Mouse (Mus musculus): ENCODE results near the gene Stmnd1. TPM values are rescaled to one million over a fixed set of nuclear protein-coding genes. Genes with fewer than 3 reads are reported as not detected.
A peak's percentile ranks its signal among the peaks of the same experiment; 100 is the strongest.
"Not testable (repeated sequence)": the region's sequence is repeated elsewhere in the genome, so short reads cannot be mapped to it uniquely, and the experiment has no call there.

Gene Stmnd1
- polyA plus RNA-seq (2014; fragmentation: Nextera tagmentation; extraction: Ambion mirVana): 0.14 TPM in 1 of 2 replicates, not detected in the other

DNA sequence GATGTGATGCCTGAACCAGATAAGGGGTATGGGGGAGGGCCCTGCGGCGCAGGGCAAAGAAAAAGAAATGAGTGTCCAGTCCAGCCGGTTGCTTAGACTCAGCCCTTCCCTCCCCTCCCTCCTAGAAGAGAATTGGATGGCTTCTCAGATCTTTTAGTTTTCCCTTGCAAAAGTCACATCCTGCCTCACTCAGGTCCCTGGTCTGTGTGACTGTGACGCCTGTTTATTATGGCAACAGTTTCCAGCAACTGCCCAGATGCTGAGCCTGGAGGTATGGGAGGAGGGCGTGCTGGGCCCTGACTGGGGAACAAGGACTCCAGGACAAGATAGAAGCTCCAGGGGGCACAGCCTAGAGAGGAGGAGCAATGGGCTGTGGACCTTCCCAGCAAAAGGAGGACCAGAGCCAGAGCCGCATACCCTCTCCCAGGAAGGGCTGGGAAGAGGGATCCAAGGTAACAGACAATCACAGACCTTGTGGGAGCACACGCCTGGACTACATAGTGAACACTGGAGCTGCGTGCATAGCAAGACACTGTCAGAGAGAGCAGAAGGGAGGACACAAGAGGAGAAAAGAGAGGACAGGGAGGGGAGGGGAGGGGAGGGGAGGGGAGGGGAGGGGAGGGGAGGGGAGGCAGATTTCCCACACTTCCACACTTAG is at the start of gene Stmnd1:
Gene Stmnd1, plus strand, starts transcription at position 269 of the 658 bp plus-strand sequence.
- H3K9me3 ChIP-seq (ENCODE audit: control insufficient read depth, low read length): no peaks in the 10 kb centered on the region
- no peak for ATAC-seq (ENCODE audit: low FRiP score)
- DNase-seq (ENCODE audit: low spot score): peak; percentile 29
- H3K4me1 ChIP-seq (replicated peaks; ENCODE audit: control insufficient read depth, insufficient read depth, low read length): peaks cover 6% of the 10 kb centered on the region
- peak within 1 kb of the TSS; percentile 24 for H3K4me2 ChIP-seq (replicated peaks; ENCODE audit: low read depth, low read length)
- no peaks in the 10 kb centered on the region for H3K27me3 ChIP-seq (ENCODE audit: control insufficient read depth, insufficient read depth, low read length)
- 0 out of 2 replicates have a peak within 1 kb of the TSS, but pooled peaks have one; percentile 6 for H3K4me3 ChIP-seq (ENCODE audit: low read depth, low read length)
- H3K27ac ChIP-seq (ENCODE audit: low read depth, low read length): no peak within 1 kb of the TSS
- 15% methylated on average over 6 of the region's 8 CpGs for WGBS
- no peak within 1 kb of the TSS; the same call in 1 of the 2 replicates for H3K9ac ChIP-seq (ENCODE audit: low read depth, low read length)
- H3K36me3 ChIP-seq (ENCODE audit: control insufficient read depth, insufficient read depth, low read length): no peaks in the 10 kb centered on the region

DNA sequence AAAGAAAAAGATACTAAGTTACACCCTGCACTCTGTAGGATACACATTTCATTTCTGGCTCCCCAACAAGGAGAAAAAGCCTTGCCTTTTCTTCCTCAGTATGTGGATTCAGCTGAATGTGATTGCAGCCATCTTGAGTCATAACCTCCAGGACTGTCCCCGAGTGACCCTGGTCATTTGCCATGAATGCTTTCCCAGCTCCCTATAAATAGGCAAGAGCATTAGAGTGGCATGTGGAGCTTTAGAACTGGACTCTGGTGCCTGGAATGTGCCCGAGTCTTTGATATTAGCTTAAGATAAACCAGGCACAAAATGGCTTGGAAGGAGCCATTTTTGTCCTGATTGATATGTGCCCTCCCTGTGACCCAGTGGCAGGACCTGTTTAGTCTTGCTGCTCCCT is 46.6 kb upstream of the Stmnd1 start:
- Histone ChIP-seq H3K9me3 (ENCODE audit: control insufficient read depth, low read length) (no peaks in the 10 kb centered on the region), H3K4me2 (replicated peaks; ENCODE audit: low read depth, low read length) (no peak overlapping the region), H3K27me3 (ENCODE audit: control insufficient read depth, insufficient read depth, low read length) (no peaks in the 10 kb centered on the region), H3K36me3 (ENCODE audit: control insufficient read depth, insufficient read depth, low read length) (no peaks in the 10 kb centered on the region), H3K9ac (ENCODE audit: low read depth, low read length) (no peak overlapping the region), H3K4me3 (ENCODE audit: low read depth, low read length) (no peak overlapping the region), H3K4me1 (replicated peaks; ENCODE audit: control insufficient read depth, insufficient read depth, low read length) (no peaks in the 10 kb centered on the region), H3K27ac (ENCODE audit: low read depth, low read length) (no peak overlapping the region)
- ATAC-seq (ENCODE audit: low FRiP score) (no peak), DNase-seq (ENCODE audit: low spot score) (no peak)
- WGBS: 51% methylated on average over 2 of the region's 2 CpGs

DNA sequence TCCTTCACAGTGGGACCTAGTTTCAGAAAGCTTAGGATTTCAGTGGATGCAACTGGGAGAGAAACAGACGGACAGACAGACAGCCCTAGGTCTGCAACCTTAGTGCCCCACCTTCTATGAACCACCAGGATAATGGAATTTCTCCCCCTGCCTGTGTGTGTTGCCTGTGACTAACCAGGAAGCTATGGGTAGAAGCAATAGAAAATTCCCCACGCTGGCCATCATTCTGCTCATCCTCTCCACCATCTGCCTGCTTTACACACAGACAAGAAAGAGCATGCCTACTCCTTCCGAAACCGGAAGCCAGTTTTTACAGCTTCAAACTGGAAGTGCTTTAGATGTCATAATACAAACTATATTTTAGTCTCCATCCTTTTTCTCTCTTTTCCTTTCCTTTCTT is 46.0 kb upstream of the Stmnd1 start:
- Histone ChIP-seq H3K27ac (ENCODE audit: low read depth, low read length) (no peak overlapping the region), H3K36me3 (ENCODE audit: control insufficient read depth, insufficient read depth, low read length) (no peaks in the 10 kb centered on the region), H3K9ac (ENCODE audit: low read depth, low read length) (no peak overlapping the region), H3K4me1 (replicated peaks; ENCODE audit: control insufficient read depth, insufficient read depth, low read length) (no peaks in the 10 kb centered on the region), H3K27me3 (ENCODE audit: control insufficient read depth, insufficient read depth, low read length) (no peaks in the 10 kb centered on the region), H3K4me3 (ENCODE audit: low read depth, low read length) (no peak overlapping the region), H3K9me3 (ENCODE audit: control insufficient read depth, low read length) (no peaks in the 10 kb centered on the region), H3K4me2 (replicated peaks; ENCODE audit: low read depth, low read length) (no peak overlapping the region)
- WGBS: 88% methylated on average over 4 of the region's 4 CpGs
- DNase-seq (ENCODE audit: low spot score): no peak
- no peak for ATAC-seq (ENCODE audit: low FRiP score)

DNA sequence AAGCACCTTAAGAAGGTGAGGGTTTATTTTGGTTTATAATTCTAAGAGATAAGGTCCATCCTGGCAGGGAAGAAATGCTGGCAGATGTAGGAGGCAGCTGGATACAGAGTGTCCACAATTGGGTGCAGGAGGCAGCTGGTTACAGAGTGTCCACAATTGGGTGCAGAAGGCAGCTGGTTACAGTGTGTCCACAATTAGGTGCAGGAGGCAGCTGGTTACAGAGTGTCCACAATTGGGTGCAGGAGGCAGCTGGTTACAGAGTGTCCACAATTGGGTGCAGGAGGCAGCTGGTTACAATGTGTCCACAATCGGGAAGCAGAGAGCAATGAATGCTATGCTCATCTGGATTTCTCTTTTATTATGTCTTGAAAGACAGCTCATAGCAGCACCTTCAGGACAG is 44.8 kb upstream of the Stmnd1 start:
- H3K9me3 ChIP-seq (ENCODE audit: control insufficient read depth, low read length); H3K4me1 ChIP-seq (replicated peaks; ENCODE audit: control insufficient read depth, insufficient read depth, low read length); H3K4me3 ChIP-seq (ENCODE audit: low read depth, low read length); H3K27me3 ChIP-seq (ENCODE audit: control insufficient read depth, insufficient read depth, low read length); DNase-seq (ENCODE audit: low spot score); H3K4me2 ChIP-seq (replicated peaks; ENCODE audit: low read depth, low read length); H3K27ac ChIP-seq (ENCODE audit: low read depth, low read length); H3K36me3 ChIP-seq (ENCODE audit: control insufficient read depth, insufficient read depth, low read length); ATAC-seq (ENCODE audit: low FRiP score); H3K9ac ChIP-seq (ENCODE audit: low read depth, low read length): not testable (repeated sequence)
- WGBS: 95% methylated on average over 1 of the region's 1 CpGs

DNA sequence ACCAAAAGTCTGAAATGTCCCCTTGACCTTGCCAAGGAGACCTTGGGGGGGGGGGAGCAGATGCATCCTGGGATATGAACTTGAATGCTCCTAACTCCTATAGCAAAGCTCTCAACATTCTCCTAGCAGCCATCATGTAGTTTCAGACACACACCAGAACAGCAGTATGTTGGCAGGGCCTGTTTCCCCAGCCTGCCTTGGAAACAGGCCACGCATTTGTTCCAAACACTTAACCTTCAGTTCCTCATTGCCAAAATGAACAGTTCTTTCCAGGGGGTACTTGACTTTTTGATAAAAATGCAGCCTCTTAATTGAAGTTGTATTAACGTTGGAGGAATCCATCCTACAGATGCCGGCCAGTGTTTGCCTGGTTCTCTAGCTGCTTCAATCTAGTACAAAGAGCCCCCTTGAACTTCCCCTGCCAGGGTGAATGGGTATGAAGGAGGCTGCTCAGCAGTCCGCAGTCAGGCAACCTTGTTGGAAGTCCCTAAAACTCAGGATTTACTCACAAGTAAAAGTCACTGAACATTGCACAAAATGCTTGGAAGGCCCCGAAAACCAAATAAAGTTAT is 41.9 kb upstream of the Stmnd1 start:
- DNase-seq (ENCODE audit: low spot score) (no peak), ATAC-seq (ENCODE audit: low FRiP score) (no peak)
- Histone ChIP-seq H3K27ac (ENCODE audit: low read depth, low read length) (no peak overlapping the region), H3K36me3 (ENCODE audit: control insufficient read depth, insufficient read depth, low read length) (no peaks in the 10 kb centered on the region), H3K4me2 (replicated peaks; ENCODE audit: low read depth, low read length) (no peak overlapping the region), H3K4me1 (replicated peaks; ENCODE audit: control insufficient read depth, insufficient read depth, low read length) (no peaks in the 10 kb centered on the region), H3K9me3 (ENCODE audit: control insufficient read depth, low read length) (no peaks in the 10 kb centered on the region), H3K4me3 (ENCODE audit: low read depth, low read length) (no peak overlapping the region), H3K27me3 (ENCODE audit: control insufficient read depth, insufficient read depth, low read length) (no peaks in the 10 kb centered on the region), H3K9ac (ENCODE audit: low read depth, low read length) (no peak overlapping the region)
- WGBS: 87% methylated on average over 5 of the region's 5 CpGs

DNA sequence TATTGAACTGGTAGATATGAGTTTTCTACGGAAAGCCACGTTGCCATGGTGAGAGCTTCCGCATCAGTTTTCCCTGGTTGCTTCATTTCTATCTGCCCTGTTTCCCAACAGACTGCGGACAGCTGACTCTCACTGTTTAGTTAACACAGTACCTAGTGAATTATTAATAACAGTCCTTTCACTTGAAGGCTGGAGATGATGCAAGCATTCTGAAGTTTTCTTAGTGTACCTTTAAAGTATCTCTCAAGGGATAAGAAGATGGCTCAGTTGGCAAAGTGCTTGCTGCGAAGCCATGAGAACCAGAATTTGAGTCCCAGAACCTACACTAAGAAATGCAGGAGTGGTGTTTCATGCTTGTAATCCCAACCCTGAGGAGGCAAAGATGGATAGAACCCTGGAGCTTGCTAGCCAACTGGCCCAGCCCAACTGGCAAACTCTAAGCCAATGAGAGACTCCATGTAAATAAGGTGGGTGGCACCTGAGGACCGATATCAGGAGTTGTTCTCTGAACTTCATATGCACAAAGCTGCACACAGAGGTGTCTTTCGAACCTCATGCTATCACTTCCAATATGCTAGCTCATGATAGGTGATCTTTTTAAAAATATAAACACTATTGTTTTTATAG is 35.7 kb upstream of the Stmnd1 start:
- Histone ChIP-seq H3K4me3 (ENCODE audit: low read depth, low read length) (no peak overlapping the region), H3K9ac (ENCODE audit: low read depth, low read length) (no peak overlapping the region), H3K27ac (ENCODE audit: low read depth, low read length) (no peak overlapping the region), H3K4me2 (replicated peaks; ENCODE audit: low read depth, low read length) (no peak overlapping the region), H3K4me1 (replicated peaks; ENCODE audit: control insufficient read depth, insufficient read depth, low read length) (no peaks in the 10 kb centered on the region), H3K27me3 (ENCODE audit: control insufficient read depth, insufficient read depth, low read length) (no peaks in the 10 kb centered on the region), H3K9me3 (ENCODE audit: control insufficient read depth, low read length) (no peaks in the 10 kb centered on the region), H3K36me3 (ENCODE audit: control insufficient read depth, insufficient read depth, low read length) (no peaks in the 10 kb centered on the region)
- 76% methylated on average over 7 of the region's 7 CpGs for WGBS
- ATAC-seq (ENCODE audit: low FRiP score) (no peak), DNase-seq (ENCODE audit: low spot score) (no peak)

DNA sequence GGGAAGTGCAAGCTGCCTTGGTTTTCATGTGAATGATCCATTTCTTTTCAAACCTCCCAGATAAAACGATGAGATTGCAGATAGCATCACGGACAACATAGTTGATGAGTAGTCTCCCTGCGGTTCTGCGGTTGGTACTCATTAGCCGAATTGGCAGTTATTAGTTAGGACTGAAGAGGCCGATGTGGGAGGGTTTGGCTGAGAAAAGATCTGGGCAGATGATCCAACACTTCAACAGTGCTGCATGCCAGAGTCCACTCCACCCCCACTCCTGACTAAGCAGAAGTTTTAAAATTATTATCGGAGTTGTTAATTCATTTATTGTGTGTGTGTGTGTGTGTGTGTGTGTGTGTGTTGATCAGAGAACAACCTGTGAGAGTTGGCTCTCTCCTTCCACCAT is 34.7 kb upstream of the Stmnd1 start:
- no peak overlapping the region for H3K4me2 ChIP-seq (replicated peaks; ENCODE audit: low read depth, low read length)
- no peak overlapping the region for H3K27ac ChIP-seq (ENCODE audit: low read depth, low read length)
- H3K9ac ChIP-seq (ENCODE audit: low read depth, low read length): no peak overlapping the region
- 87% methylated on average over 7 of the region's 7 CpGs for WGBS
- no peaks in the 10 kb centered on the region for H3K27me3 ChIP-seq (ENCODE audit: control insufficient read depth, insufficient read depth, low read length)
- H3K4me3 ChIP-seq (ENCODE audit: low read depth, low read length): no peak overlapping the region
- H3K4me1 ChIP-seq (replicated peaks; ENCODE audit: control insufficient read depth, insufficient read depth, low read length): no peaks in the 10 kb centered on the region
- H3K9me3 ChIP-seq (ENCODE audit: control insufficient read depth, low read length): no peaks in the 10 kb centered on the region
- DNase-seq (ENCODE audit: low spot score) (no peak), ATAC-seq (ENCODE audit: low FRiP score) (no peak)
- no peaks in the 10 kb centered on the region for H3K36me3 ChIP-seq (ENCODE audit: control insufficient read depth, insufficient read depth, low read length)

DNA sequence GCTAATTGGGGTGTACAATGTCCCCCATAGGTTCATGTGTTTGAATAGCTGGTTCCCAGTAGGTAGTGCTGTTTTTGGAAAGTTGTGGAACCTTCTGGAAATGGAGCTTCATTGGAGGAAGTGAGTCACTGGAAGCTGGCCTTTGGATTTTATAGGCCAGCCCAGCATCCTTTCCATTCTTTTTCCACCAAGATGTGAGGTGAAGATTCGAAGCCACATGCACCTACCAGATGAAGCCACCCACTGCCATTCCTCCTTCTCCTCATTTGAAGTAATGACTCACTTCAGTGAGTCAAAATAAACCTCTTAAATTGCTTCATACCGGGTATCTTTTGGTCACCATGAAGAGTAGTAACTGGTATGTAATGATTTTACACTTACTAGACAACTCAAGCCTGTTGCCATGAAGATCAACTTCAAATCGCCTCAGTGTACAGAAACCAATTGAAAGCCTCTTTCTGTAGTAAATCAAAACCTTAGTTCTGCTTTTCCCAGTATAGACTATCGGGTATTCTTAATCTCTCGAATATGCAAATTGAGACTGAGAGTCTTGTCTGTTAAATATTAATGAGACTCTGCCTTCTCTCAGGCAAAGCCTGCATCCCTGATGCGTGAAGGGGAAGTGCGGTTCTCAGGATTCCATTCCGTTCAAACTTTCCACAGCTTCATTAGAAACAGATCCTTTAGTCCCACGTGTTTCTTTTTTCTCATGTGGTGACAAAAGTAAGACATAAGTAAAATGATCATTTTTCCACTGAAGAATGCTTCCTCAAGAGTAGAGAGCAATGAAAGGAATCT is 31.9 kb upstream of the Stmnd1 start:
- no peak overlapping the region for H3K4me3 ChIP-seq (ENCODE audit: low read depth, low read length)
- H3K9ac ChIP-seq (ENCODE audit: low read depth, low read length): no peak overlapping the region
- ATAC-seq (ENCODE audit: low FRiP score) (no peak), DNase-seq (ENCODE audit: low spot score) (no peak)
- H3K36me3 ChIP-seq (ENCODE audit: control insufficient read depth, insufficient read depth, low read length): no peaks in the 10 kb centered on the region
- H3K4me1 ChIP-seq (replicated peaks; ENCODE audit: control insufficient read depth, insufficient read depth, low read length): no peaks in the 10 kb centered on the region
- no peaks in the 10 kb centered on the region for H3K9me3 ChIP-seq (ENCODE audit: control insufficient read depth, low read length)
- WGBS: 65% methylated on average over 9 of the region's 9 CpGs
- H3K4me2 ChIP-seq (replicated peaks; ENCODE audit: low read depth, low read length): no peak overlapping the region
- no peaks in the 10 kb centered on the region for H3K27me3 ChIP-seq (ENCODE audit: control insufficient read depth, insufficient read depth, low read length)
- H3K27ac ChIP-seq (ENCODE audit: low read depth, low read length): no peak overlapping the region
